Mouse (Mus musculus) kidney, adult 11 months (tissue): Measurements from ENCODE around the gene Cxcr4.
A peak's percentile ranks its signal among the peaks of the same experiment; 100 is the strongest.

ENCODE experiments used
- DNase-seq: peaks from one replicate; pipeline ENCODE4 v3.0.0; 2022

Gene Cxcr4

DNA sequence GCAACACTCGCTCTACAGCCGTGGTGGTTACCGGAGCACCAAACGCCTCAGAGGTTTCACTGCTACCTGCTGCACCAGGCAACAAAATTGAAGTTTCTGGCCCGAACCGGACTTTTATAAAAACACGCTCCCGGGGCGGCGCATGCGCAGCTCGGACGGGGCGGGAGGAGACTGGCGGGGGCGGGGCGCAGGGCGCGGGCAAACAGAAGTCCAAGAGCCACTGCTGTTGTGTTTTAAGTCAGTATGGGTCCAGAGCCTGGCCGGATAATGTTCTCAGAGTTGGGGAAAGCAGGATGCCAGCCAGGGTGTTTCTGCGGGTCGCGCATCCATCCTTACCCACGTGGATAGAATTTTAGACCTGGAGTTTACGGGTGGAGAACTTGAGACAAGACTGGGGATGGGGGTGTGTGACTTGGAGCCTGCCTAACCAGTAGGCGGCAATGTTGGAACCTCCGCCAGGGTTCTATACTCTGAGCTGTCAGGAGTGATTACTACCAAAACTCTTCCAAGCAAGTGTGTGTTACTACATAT is at the start of gene Cxcr4:
Cxcr4 (minus strand) TSS at position 83 of the 531 bp plus-strand sequence.
- DNase-seq, result peak; percentile 71

DNA sequence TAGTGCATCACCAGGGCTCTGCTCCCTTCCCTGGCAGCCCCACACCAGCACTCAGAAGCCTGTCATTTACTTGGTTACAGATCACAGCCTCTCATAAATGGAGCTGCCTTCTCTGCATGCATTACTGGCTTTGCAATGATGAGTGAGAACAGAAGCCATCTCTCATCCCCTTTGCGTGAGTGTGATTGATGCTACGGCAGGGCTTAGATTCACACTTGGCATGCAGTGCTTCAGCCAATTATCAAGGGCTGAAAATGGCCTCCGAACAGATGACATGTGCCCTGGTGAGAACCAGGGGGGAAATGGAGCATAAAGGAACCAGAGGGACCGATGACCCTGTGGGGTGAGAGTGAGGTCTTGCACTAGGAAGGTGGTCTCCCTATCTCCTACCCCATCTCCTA is 47.6 kb upstream of the Cxcr4 start:
- DNase-seq, result no peak

DNA sequence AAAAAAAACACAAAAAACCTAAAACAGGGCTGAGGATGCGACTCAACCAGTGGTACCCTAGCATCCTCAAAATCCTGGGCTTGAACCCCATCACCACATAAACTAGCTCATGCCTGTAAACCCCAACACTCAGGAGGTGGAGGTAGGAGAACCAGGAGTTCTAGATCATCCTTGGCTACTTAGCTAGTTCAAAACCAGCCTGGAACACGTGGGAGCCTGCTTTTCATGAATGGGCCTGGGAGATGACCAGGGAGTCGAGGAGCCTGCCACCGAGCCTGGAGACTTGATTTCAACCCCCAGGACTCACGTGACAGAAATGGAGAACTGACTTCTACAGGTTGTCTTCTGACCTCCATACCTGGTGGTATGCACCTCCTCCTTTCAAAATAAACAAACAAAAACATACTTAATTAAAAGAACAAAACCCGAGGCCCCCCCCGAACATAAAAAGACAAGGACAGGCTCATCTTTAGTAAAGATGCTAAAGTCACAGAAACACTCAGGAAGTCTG is 45.2 kb upstream of the Cxcr4 start:
- no peak for DNase-seq

DNA sequence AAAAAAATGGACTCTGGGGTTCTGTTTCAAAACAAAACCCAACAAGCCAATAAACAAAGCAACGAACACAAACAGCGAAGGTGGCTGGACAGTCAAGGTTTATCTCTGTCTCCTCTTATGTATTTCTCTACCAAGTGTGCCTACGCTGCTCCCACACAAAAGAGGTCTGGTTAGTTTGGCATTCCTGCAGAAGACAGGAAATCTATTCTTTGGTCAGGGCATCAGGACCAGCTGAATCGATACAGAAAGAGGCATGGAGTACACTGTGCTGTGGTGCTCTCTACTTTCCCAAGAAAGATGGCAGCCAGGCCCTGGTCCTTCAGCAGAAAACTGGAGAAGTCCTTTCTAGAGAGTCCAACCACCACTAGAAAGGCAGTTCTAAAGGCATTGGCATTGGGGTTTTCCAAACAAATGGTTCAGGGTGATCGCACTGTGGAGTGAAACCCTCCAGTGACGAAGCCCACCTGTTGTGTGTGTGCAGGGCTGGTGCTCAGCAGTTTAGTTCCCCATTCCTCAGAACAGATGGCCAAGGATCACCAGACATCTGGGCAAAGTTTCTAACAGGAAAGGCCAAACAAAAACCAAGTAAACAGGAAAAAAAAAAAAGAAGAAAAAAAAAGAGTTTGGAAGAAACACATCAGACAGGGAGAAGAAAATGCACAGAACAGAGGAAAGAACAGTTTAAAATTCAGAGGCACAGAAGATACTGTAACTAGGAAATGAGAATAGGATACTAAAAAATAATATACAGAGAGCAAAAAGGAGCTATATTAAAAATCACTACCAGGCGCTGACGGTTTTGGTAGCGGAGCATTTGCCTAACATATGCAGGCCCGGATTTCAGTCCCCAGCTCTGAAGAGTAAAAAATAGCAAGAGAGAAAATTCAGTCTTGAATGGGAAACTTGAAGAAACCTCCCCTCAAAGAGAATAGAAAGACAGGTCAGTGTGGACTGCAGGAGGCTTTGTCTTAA is 44.5 kb upstream of the Cxcr4 start:
- no peak for DNase-seq

DNA sequence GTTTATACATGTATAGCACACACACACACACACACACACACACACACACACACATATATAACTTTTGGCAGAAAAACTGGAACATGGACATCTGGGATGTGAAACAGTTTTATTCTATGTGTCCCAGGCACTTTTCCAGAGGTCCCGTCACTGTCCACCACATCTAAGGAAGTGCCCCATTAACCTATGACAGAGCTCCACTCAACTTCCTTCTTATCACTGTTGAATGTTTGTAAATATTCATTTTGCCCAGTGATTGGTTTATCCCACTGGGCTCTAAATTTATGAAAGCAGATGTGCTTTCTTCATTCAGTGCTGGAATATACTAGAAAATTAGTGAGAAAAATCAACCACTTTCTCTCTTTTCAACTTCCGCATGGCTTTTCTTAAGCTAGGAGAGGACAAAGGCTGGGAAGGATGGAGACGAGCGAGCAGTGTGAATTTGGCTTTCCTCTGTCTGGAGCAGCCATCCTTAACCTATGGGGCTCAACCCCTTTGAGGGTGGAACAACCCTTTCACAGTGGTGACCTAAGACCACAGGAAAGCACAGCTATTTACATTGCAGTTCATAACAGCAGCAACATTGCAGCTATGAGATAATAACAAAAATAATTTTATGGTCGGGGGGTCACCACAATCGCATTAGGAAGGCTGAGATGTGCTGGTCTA is 41.8 kb upstream of the Cxcr4 start:
- no peak for DNase-seq

DNA sequence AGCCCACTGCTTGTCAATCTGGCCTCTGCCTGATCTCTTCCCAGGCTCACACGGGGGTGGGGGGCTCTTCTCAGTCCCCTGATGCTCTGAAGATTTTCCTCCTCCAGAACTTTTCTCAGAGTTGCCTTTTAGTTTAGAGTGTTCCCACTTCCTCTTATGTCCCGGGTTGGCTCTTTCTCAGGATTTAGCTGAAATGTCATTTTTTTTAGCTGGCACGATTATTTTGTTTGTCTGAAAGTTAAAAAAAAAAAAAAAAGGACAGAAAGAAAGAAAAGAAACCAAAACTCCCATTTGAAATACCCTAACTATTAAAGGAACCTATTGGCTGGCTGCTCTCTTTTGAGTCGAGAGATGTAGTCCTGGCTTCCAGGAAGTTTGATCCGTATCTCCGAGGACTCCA is 40.4 kb upstream of the Cxcr4 start:
- DNase-seq, result no peak

DNA sequence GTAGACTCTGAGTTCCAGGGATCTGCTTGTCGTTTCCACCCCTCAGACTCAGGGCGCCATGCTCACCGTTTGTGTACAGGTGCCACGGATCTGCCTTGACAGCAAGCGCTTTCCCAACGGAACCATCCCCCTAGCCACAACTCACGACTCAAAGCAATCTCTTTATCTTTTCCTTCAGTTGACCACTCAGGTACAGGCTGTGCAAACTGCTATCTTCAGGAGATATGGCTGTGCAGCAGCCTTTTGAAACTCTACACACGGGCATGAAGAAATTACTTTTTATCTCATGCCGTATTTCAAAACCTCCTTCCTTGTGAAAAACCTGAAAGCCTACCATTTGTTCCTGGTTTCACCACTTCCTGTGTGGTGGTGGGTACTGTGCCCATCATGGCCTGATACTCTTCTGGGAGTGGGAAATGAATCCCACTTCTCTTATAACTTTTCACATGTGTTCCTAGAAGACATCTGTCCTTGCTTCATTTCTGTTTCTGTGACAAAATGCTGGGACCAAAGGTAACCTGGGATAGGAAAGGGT is 34.1 kb upstream of the Cxcr4 start:
- no peak for DNase-seq

DNA sequence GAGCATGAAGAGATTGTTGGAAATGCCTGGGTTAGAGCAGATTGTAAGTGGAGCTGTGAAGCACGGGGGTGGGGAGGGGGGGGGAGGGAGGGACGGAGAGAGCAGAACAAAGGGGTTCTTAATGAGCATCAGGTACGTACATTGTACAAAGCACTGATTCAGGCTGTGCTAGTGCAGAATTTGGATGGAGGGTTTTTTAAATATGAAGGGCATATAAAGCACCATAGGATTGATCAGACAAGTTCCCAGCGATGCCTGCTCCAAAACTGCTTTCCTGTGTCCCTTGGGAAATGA is 31.4 kb upstream of the Cxcr4 start:
- DNase-seq, result no peak

DNA sequence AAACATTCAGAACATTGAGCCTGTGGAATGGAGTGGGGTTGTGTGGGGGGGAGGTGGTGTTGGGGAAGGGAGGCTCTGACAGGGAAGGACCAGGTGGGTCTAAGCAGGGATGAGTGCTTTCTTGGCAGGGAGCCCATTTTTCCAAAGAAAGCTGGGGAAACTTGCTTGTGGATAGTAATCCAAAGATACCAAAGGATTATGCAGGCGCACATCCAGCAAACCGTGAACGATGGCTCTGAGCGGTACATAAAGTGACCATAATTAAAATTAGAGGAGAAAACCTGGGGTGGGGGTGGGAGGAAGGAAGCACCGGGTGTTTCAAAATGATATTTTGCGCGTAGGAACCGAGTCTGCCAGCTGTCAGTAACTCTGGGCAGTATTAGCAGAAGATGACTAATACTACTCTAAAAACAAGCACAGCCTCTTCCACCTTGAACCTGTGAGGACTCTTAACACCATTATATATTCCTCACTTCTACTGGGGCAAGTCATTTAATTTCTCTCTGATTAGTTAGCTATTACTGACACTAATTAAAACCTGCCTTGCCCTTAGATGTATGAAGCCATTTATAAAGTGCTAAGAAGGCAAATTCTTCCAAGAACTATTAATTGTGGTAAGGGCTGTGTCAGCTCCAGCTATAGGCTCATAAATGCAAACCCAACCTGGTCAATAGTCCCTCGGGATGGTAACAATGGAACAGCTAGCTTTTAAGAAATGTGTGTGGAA is 30.9 kb upstream of the Cxcr4 start:
- no peak for DNase-seq

DNA sequence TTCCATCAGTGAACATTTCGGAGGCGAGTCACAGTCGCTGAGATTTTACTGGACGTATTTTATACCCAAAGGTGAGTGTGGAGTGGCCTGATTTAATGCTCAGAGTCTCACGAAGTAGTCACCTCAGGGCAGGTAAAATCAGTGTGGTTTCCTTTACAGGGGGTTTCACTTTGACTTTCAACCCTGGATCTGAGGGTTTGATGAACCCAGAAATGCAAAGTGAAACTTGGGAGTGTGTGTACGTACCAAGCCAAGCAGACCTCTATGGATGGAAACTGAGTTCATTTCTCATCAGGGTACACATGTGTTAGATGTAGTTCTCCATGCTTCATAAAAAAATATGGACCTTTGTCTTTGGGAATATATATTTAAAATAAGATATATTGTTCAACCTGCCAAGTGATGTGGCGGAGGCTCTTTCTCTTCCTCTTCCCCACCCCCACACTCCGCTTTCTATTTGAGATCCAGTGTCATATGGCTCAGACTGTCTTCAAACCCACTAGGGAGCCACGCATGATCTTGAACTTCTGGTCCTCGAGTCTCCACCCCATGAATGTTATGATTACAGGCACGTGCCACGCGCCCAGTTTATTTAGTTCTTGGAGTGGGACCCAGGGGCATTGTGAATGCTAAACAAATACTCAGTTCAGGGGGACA is 25.7 kb upstream of the Cxcr4 start:
- DNase-seq, result no peak

DNA sequence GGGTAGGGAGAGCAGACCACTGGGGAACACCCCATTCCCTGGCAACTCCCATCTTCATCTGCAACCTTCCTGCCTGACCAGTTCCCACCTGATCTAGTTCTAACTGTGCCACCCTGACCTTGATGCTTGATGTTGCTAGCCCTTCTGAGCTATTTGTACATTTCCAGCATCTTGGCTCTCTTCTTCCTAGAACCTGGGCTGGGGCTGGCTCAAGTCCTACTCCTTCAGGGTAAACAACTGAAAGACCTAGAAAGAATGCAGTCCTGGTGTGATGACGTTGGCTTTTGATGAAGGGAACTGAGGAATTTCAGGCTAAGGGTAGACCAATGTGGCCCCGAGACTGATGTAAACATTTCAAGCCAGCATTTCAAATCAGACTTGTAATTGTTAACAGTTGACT is 24.5 kb upstream of the Cxcr4 start:
- DNase-seq, result peak; percentile 45

DNA sequence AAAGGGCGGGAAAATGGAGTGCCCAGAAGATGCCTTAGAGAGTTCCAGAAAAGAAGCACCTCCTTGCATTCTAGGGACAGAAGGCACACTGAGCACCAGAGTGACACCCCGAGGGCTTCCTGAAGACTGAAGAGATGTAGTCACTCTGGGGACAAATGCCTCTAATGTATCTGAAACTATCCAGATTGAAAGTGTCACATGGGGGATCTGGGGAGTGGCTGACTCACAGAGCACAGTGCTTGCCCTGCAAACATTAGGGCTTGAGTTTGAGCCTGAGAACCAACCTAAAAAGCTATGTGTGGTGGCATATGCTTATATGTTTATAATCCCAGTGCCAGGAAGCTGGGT is 23.3 kb upstream of the Cxcr4 start:
- no peak for DNase-seq

DNA sequence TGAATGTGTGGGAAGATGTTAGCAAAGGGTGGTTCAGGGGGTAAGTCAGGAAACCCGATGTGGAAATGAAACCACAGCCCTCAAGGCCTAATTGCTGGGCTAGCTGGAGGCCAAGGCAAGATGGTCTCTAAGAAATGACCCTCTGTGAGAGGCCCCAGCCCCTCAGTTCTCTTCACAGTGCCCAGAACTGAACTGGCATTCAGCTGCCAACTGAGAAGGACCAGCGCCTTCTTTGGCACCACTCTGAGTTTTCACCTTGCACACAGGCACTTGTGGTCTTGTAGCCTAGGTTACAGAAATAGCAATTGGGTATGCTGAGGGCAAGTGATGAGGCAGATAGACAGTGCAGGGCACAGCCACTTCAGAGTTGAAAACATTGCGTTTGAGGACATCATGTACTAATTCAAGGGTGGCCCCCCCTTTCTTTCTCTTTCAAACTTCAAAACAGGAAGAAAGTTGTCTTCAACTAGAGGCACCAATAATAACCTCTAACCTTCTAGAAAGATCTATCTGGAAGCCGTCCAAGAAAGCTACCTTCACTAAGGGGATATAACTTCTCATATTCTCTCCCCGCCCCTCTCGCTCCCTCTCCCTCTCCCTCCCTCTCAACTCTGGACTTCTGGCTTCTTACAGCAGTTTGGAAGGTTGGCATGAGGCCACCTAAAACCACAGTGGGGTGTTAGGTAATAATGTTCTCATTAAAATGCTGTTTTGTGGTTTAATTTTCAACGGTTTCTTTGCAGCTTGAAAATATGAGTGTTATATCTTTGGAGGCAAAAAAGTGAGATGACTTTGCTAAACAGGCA is 22.8 kb upstream of the Cxcr4 start:
- DNase-seq, result peak; percentile 23

DNA sequence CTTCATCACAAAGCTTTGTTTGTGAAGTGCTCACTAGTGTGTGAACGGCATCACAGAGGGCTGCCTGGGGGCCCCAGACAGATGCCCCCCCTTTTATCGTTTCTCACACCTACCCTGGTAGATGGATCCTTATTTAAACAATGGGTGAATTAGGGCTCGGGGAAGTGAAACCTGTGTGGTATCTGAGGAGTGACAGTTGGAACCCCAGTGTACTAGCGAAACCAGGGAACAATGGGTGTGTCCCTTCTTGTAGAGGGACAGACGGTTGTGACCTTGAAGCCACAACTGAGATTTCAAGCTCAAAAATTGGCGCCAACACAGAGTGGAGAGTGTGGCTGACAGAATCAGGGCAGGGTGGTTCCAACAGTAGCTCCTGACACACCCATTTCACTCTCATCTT is 16.0 kb upstream of the Cxcr4 start:
- DNase-seq, result no peak

DNA sequence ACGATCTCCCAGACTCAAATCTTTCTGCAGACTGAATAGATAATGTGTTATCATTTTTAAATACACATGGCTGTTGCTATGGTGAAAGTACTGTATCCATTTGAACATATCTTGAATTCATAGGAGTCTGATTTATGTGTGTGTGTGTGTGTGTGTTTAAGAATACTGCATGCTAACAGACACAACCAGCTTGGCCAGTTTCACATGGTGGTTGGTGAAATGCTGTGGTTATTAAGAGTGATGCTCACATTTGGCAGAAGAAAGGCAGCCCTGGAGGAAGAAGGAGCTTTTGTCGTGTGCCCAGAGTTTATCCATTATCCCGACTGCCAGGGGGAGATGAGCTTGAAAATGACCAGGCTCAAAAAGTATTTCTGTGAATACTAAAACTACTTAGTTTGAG is 15.3 kb upstream of the Cxcr4 start:
- no peak for DNase-seq

DNA sequence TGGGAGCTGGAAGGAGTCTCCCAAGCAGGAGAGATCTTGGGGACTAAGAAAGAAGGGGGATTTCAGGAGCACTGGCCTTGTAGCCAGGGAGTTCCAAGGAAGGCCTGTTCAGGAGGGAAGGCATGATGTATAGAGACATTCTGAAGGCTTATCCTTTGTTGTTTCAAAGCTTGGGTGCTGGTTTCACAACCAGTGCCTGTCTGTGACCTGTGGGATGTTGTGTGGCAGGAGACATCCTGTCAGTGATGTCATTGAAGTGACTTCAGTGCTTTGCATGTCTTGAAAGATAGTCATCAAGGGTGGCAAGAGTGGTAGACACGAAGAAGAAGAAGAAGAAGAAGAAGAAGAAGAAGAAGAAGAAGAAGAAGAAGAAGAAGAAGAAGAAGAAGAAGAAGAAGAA is 13.7 kb upstream of the Cxcr4 start:
- no peak for DNase-seq

DNA sequence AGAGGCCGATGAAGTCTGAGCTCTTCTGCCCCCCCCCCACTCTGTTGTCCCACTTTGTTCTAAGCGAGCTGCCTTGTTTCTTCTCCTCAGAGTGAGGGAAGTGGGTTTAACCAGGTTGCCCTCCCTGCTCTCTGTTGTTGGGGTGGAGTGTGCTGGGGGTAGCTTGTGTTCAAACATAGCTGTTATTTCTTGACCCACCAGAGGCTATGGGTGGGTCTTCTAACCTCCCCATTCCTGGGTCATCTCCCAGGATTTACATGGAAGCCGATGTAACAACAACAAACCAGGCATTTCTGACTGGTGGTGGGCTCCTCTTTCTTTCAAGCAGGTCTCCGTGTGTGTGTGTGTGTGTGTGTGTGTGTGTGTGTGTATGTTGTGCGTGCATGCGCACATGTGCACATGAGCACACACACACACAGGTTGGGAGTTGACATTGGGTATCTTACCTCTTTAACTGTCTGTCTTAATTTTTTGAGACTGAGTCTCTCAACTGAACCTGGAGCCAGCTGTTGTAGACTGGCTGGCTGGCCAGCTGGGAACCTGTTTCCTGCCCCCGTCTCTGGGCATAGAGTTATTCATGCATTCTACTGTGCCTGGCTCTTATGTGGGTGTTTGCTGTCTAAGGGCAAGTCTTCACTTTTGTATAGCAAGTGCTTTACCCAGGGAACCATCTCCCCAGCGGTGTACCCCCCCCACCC is 10.7 kb upstream of the Cxcr4 start:
- DNase-seq, result no peak

DNA sequence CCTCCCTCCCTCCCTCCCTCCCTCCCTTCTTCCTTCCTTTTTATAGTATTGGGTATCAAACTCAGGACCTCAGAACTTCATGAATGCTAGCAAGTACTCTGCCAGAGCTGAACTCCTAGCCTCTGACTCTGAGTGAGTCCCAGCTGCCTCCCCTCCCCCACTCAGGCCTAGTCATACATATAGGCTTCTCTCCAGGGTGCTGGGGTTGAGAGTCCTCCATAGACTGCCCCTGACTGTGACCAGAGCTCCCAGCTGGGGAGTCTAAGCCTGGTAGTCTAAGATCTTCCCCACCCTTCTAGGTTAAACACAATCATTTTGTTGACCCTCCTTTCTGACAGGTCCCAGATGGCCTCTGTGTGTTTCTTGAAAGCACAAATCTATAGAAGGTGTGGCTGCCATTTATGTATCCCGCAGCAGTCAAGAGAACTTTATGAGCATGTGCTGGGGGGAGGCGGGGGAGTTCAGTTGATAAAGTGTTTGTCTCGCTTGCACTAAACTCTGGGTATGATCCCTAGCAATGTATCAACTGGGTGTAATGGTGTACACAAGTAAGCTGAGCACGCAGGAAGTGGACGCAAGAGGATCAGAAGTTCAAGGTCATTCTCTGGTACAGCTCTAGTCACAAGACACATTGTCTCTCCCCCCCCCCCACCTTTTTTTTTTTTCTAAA is 10.1 kb upstream of the Cxcr4 start:
- DNase-seq, result no peak

DNA sequence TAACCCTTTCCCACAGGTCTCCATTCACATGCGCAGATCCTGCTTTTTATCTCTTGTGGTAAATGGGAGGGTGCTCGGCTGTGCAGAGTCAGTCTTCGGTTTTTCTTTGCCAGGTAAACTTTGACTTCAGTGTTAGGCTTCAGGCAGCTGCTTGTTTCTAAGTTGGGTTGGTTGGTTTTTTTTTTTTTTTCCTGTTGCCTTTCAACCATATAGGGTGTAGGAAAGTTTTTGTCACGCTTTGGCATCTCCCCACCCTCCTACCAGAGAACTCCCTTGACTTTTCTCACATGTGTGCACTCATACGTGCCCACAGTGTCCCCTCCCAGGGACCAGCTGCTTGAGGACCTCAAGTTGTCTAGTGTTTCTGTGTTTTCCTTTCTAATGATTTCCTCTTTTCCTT is 9.2 kb upstream of the Cxcr4 start:
- no peak for DNase-seq

DNA sequence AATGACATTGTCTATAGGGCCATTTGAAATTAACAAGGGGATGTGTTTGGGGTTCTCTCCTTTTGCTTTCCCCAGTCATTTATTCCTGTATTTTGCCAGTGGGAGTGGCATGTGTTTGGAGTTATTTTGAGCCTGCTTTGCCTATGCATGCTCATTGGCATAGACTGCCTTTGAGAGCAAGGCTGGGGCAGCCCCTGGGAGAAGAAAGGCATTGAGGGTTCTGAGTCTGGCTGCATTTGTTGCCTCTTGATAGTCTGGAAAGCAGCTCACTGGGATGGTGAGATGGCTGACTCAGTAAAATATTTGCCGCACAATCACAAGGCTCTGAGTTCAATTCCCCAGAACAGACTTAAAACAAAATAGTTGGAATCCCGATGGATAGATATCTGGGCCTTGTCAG is 8.5 kb upstream of the Cxcr4 start:
- DNase-seq, result no peak
